Mouse (Mus musculus) layer of hippocampus, postnatal 14 days (tissue): ENCODE results near the gene Rps27. TPM values are rescaled to one million over a fixed set of nuclear protein-coding genes. Genes with fewer than 3 reads are reported as not detected.
"Not testable (repeated sequence)": the region's sequence is repeated elsewhere in the genome, so short reads cannot be mapped to it uniquely, and the experiment has no call there.

Experiments used
- DNase-seq, 2 experiments: peaks; one replicate each; pipeline ENCODE4 v3.0.0; 2021 to 2022; ENCODE audit warnings: low spot score in 2 of 2, mixed read lengths in 1 of 2
- long read RNA-seq, 2 experiments: library from polyadenylated mRNA; stranded (forward); transcript quantifications; one replicate each; pipeline ENCODE4 v2.0.0; 2021
- total RNA-seq, 2 experiments: library from RNA; stranded (reverse); gene quantifications; 2 replicates each; pipeline ENCODE4 v1.2.3; 2021

Gene Rps27
- total RNA-seq = 100 to 1,000 TPM; 697 to 821 TPM
- long read RNA-seq, experiment 1, transcript Rps27-201 (4 exons, 345 nt) = major isoform, 55 of 58 reads
- long read RNA-seq, experiment 1, partial matches to known transcripts = 0 of 58 reads
- long read RNA-seq, experiment 1, other reads (novel, unspliced or antisense) = 0 of 58 reads
- long read RNA-seq, experiment 2, transcript Rps27-201 (4 exons, 345 nt) = major isoform, 138 of 150 reads
- long read RNA-seq, experiment 2, transcript Rps27-209 (4 exons, 546 nt) = minor isoform, 9 of 150 reads
- long read RNA-seq, experiment 2, partial matches to known transcripts = 2 of 150 reads
- long read RNA-seq, experiment 2, other reads (novel, unspliced or antisense) = 0 of 150 reads

DNA sequence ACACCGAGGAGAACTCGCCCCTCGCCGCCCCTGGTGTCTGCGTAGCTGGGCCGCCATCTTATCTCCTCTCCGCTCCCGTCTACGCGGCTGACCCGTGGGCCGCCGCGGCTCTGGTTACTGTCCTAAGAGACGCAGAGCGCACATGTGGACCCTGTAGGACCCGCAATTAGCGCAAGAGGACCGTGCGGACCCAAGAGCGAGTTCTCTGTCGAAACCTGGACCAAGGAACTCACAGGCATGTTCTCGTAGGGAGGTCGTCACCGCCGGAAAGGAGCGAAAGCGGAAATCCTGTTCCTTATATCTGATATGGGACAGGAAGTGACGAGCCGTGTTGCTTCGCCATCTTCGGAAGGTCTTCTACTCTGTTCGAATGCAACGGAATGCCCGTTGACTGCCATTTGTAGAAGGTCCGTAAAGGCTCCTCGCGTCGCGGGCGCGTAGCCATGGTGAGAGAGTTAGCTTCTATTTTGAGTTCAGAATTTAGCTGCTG is at the start of gene Rps27, which contains the start of gene Rab13:
TSS of gene Rps27 (minus strand) at position 275 of the 490 bp plus-strand sequence.
TSS of gene Rab13 (plus strand) at position 319 of the 490 bp plus-strand sequence.
- DNase-seq = peak; percentile 93 to 96

DNA sequence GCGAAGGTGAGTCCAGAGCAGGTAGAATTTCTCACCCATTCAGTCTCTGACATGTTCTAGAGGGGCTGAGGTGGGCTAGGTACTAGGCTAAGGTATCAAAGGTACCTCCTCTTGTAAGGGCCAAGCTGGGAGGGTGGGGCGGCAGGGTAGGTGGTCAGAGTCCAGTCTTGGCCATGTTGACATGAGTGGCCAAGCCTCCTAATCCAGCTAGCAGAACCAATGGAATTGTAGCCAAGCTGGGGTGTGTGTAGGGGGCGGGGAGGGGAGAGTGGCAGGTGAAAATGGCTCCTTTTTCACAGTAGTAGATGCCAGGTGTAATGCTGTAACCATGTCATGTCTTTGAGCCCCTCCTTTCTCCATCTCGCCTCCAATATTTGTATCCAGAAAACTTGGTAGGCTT is 45.1 kb upstream of the Rps27 start:
- DNase-seq = no peak

DNA sequence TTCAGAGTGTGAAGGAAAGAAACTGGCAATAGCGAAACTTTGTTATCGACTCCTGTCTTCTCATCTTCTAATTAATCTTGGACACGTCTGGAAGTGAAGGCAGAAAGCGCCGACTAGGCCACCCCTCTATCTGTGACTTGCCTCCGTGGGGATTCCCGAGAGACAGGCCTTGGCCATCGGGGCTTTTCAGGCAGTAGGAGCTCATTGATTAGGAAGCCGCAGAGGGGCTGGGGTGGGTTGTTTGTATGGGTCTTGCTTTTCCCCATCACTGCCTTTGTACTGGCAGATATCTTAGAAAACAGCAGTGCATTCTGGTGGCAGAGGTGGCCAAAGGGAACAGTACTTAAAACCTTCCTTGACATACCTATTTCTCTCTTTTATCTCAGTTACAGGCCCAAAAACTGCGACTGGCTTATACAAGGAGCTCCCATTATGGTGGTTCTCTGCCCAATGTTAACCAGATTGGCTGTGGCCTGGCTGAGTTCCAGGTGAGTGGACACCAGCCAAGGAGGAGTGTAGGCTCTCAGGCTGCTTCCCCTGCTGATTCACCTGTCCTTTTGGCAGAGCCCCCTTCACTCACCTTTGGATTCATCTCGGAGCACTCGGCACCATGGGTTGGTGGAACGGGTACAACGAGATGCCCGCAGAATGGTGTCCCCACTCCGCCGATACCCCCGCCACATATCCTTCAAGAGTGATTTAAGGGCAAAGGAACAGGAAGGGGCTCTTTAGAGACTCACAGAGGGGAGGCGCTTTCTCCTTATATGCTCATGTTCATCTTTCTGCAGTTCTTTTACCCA is 43.5 kb upstream of the Rps27 start:
- no peak for DNase-seq

DNA sequence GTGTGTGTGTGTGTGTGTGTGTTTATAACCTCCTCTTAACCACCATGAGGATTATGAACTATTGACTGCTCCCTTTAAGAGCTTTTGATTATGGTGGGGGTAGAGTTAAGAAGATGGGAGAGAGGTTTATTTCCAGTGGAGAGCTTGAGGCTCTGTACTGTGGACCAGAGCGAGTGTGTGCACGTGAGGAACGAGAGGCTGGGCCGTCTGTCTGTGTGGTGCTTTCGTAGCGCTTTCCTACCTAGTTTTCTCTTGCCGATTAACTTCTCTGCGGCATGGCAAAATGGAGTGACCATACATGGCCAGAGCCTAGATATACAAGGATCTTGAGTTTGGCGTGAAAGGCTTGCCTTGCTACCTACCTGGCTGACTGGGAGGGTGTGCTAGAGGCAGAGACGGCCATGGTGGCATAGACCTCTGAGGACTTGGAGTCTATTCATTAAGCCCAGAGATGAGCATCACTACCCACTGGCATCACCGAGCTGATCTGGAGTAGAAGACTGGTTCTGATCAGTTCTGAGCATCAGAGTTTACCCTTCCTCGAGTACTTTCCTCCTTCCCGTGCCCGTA is 42.4 kb upstream of the Rps27 start:
- DNase-seq = no peak

DNA sequence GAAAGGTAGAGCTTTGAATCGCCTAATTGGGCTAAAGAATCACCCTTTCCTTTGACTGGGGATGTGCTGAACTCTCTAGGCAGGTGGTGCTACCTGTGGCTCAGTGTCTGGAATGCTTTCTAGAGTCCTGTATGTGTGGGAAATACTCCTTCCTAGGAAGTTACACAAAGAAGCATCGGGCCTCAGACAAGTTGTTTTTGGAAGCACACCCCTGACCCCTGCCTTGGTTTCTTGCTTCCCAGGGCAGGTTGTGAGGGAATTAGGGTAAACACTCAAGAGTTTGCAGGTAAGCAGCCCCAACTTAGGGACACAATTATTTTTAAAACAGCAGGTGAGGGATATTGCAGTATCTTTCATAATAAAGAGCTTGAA is 41.7 kb upstream of the Rps27 start:
- no peak for DNase-seq

DNA sequence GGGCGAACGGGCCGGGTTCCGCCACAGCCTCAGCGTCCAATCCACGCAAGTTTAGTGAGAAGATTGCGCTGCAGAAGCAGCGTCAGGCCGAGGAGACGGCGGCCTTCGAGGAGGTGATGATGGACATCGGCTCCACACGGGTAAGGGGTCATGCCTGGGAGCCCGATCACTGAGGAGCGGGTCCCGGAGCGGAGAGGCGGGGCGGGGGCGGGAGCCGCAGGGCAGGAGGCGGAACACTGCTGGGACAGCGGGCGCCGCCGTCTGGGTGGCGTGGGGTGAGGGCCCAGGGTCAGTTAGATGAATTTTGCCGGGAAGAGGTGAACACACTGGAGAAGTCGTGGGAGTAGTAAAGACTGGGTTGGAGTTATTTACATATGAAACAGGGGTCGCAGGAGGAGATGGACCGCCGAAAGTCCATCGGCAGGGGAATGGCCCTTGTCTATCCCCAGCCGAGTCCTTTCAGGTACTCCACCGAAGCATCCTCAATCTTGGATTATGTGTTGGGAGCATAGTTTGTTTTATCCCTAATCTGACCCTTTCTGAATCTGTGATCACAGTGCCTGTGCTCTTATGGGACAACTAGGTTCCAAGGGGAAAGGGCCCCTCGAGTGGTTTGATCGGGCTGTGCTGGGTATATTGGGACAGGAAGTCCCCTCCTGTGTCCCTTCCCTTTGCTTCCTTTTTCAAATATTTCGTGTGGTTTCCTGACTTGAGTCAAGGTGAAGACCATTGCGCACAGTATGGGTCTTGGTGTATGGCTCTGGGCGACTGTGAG is 41.2 kb upstream of the Rps27 start:
- DNase-seq = no peak

DNA sequence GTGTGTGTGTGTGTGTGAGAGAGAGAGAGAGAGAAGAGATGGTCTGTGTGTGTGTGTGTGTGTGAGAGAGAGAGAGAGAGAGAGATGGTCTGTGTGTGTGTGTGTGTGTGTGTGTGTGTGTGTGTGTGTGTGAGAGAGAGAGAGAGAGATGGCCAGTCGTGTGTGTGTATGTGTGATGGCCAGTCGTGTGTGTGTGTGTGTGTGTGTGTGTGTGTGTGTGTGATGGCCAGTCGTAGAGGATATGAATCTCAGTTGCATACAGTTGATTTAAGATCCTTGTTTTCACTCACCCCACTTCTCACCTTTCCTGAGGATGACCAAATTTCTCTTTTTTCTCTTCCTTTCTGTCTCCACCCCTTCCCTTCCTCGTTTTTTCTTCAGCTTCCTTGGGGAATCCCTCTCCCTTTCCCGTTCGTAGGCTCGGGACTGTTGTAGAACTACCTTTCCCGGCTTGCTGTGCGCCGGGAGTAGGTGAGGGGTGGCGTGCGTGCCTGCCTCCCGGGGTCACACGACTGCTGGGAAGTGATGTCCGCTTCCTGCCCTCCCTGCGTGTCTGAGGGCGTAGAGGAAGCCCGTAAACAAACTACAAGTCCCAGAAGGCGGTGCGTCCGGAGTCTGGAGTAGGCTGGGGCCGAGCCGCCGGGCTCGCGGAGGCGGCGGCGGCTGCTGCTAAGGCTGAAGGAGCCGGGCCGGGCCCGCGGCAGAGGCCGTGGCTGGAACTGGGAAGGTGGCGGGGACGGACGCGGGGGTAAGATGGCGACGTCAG is 40.4 kb upstream of the Rps27 start, which contains the start of gene Crtc2:
TSS of gene Crtc2 (plus strand) at position 511 of the 766 bp plus-strand sequence.
- DNase-seq = peak; percentile 92 to 98

DNA sequence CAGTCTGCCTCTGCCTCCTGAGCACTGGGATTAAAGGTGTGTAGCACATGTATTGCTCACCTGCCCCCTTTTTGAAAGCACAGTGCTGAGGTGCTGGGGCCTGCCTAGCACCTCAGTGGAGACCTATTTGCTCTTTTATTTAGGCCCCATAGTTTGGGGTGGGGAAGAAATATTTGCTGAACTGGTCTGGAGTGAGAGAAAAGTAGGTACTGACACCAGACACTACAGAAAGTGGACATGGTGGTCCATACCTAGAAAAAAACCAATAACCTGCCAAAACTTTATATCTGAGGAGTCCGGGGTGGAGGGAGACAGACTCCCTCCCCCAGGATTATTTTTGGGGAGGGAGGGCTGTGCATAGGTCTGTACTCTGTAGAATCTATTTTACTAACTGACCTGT is 39.7 kb upstream of the Rps27 start:
- DNase-seq = not testable (repeated sequence)

DNA sequence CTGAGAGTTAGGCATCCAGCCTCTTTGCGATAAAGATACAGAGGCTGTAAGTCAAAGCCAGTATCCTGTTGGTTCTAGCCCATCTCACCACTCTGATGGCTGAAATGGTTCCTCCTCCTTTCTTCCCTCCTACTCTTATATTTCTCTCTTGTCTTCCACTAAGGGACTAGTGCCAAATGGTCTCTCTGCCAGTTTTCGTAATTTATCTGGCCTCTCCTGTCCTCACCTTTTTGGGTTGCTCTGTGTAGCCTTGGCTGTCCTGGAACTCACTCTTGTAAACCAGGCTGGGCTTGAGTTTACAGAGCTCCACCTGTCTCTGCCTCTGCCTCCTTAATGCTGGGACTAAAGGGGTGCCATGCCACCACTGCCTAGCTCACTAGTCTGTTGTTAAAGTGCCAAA is 39.2 kb upstream of the Rps27 start:
- not testable (repeated sequence) for DNase-seq

DNA sequence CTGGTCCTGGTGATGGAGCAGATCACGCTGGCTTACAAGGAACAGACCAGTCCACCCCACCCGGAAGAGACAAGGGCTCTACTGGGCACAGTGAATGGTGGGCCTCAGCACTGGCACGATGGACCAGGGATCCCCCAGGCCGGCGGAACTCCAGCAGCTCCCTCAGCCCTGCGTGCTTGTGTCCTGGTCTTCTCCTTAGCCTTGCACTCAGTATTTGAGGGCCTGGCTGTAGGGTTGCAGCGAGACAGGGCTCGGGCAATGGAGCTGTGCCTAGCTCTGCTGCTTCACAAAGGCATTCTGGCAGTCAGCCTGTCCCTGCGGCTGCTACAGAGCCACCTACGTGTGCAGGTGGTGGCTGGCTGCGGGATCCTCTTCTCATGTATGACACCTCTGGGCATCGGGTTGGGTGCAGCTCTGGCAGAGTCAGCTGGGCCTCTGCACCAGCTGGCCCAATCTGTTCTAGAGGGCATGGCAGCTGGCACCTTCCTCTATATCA is 38.3 kb upstream of the Rps27 start:
- not testable (repeated sequence) for DNase-seq

DNA sequence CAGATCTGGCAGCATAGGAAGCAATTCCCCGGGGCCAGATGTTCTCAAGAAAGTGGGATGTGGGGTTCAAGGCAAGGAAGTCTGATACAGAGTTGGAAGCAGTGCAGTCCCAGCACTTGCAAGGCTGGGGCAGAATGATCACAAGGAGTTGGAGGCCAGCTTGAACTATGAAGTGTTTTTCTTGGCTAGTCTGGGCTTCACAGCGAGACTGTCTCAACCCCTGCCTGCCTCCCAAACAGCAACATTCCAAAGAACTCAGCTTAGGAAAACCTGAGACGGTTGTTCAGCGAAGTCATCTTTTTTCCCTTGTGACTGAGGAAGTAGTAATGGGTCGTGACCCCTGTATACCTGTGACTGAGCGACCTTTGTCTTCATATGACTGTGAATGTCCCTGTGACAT is 37.3 kb upstream of the Rps27 start:
- DNase-seq = no peak

DNA sequence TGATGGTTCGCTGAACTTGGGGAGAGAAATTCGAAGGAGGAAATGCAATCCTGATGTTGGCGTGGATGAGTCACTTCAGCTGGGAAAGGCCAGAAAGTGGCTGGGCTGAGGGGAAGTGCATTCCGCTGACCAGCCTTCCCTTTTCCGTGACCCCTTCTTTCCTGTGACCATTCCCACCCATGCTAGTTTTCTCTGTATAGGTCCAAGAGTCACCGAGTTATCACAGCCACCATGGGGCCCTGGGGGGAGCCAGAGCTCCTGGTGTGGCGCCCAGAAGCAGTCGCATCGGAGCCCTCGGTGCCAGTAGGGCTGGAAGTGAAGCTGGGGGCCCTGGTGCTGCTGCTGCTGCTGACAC is 35.3 kb upstream of the Rps27 start:
- DNase-seq = no peak

DNA sequence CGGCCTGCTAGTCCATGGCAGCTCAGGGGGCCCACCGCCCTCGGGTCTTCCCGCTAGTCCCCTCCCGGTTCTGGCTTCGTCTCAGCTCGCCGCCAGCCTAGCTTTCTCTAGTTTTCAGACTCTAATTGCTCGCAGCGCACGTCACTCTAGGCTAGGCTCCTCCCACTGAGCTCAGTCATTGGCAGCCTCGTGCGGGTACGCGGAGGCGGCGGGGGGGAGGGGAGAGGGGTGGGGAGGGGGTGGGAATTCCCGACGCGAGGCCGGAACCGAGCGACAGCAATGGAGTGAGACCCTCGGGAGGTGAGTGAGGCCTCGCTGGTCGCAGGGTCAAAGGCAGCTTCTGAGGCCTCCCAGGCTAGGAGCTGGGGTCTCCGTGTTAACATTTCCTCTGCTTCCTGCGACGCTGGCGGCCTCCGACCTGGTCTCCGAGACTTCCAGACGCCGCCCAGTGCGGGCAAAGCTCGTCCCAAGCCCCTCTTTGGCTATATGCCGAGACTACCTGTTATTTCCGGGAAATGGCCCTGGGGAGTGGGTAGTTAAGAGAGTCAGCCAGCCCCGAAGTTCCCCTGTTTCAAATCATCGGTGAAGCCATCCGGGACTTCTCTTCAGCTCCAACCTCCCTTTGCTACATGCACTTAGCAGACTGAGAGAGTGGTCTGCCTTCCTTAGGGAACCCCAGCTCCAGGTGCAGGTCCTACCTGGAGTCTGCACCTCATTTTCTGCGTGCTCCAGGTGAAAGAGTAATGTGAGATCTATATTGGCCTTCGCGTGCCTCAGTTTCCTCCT is 34.7 kb upstream of the Rps27 start, which contains the start of gene Slc39a1:
TSS of gene Slc39a1 (plus strand) at position 213 of the 786 bp plus-strand sequence.
- peak; percentile 89 to 96 for DNase-seq

DNA sequence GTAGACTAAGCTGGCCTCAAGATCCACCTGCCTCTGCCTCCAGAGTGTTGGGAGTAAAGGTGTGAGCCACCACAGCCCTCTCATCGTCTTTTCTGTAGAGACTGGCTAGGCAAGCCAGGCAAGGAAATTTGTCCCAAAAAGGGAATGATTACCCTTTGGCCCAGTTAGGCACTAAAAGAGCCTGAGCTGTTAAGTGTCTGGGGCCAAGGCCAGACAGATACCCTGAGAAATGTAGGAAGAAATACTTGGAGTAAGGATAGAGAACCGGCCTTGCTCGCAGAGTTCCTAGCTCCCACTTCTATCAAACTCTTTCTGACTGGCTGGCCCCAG is 34.1 kb upstream of the Rps27 start:
- DNase-seq = no peak

DNA sequence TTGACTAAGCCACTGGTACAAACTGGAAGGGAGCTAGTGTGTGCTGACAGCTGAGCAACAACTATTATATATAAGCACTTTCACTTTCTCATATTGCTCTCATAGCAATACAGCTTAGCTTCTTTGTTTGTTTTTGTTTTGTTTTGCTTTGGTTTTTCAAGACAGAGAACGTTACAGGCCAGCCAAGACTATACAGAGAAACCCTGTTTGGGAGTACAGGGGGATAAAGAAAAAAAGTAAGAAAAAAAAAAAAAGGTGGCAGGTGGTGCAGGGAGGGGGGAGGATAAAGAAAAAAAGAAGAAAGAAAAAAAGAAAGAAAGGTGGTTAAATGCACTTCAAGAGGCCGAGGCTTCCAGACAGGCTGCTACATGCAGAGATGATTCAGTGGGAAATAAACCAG is 32.0 kb upstream of the Rps27 start:
- no peak for DNase-seq

DNA sequence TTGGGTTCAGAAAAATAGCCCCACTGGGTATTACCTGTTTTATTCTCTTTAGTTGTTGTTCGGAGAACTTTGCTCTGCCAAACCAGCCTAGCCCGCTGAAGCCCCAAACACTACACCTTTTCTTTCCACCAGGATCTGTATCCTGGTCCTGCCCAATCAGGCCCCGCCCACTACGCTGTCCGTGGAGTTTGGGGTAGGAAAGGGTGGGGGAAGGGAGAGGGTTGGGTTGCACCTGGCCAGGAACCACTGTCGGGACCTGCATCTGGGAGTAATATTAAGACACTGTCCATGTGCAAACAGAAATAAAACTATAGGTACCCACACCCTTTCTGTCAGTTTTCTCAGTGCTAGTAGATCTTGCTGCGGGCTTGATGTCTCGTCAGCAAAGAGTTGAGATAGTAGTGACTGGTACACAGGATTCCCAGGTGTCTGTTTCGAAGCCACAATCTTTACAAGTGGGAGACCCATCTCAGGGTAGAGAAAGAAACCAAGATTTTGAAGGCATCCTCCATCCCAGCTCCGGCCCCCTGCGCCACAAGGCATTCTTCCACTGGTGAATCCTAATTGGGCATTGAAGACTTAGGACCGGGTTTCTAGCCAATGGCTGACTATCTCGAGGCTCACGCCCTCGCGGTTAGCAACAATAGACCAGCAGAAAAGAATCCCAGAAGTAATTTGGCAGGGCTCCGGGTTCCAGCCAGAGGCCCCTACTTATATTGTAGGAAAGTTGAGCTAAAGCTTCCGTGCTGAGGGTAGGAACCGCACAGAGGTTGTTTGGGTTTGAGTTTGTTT is 29.7 kb upstream of the Rps27 start, which contains the start of gene Creb3l4:
TSS of gene Creb3l4 (minus strand) at position 529 of the 792 bp plus-strand sequence.
- DNase-seq = no peak

DNA sequence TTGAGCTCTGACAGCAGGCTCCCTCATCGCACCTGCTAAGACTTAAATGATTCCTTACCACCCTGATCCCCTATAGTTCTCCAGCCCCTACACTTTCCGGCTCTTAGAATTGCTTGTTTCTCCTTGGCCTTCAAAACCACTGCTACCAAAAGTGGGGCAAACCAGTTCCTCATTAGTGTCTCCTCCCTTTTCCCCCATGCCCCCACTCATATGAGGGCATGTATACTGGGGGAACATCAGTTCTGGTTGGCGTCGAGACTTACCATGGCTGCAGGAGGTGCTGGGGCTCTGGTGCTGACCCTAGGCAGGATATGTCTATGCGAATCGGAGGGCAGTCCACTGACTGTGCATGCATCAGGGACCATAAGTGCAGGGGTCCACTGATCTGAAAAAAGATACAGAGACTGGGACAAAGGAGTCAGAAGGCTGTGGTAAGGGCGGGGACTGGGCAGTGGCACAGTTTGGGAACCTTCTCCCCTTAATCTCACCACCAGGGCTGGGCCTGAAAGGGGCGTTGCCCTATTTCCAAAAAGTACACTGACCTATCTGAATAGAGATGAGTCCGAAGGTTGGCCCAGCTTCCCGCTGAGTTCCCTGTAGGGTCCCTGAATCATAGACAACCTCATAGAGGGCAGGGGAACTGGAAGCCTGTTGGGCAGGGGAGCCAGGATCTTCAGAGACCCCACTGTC is 28.4 kb upstream of the Rps27 start:
- no peak for DNase-seq

DNA sequence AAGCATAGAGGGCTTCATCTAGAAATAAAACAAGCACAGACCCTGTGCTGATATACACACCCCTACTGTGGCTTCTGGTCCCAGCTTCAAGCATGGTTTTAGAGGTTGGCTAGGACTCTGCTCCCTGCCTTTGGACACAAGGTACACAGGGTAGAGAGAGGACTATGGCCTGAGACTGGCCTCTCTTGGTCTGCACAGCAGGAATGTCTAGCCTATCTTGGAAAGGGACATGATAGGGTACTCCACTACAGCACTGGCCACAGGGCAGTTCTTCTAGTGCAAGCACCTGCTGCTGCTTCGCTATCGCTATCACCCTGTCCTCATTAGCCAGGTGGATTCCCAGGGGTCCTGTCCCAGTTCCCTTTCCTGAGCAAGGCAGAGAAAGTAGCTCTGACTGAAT is 27.8 kb upstream of the Rps27 start:
- DNase-seq = no peak
